Mouse (Mus musculus) embryo, embryonic 11.5 days (tissue): ENCODE measurements around the gene Tulp2.
A peak's percentile ranks its signal among the peaks of the same experiment; 100 is the strongest.
"Not testable (repeated sequence)": the region's sequence is repeated elsewhere in the genome, so short reads cannot be mapped to it uniquely, and the experiment has no call there.

Experiments used
- DNase-seq: peaks from one replicate; pipeline ENCODE4 v3.0.0-alpha.2; 2012; ENCODE audit warnings: low read depth, low spot score

Tulp2 gene

DNA sequence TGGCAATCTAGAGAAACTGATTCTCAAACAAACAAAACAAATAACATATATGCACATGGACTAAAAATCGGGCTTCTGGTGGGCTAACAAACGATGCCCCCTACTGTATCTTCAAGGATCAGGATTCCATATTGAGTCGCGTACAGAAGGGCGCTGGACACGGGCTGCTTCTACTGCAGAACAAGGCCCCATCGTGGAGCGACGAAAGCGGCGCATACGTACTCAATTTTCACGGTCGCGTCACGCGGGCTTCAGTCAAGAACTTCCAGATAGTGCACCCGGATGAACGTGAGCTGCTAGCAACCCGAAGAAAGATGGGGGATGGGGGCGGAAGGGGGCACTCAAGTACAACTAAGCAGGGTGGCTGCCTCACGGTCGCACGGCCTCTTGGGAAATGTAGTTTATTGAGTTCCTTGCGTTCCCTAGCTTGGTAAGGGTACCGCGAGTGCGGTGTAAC is 40.1 kb downstream of the Tulp2 start:
- peak; percentile 88 for DNase-seq

GRCm38 (mm10) chr7:45522194-45522752 is 40.6 kb downstream of the Tulp2 start:
- no peak for DNase-seq

- no peak for DNase-seq
These were observed 41.4 kb downstream of the Tulp2 start for GRCm38 (mm10) chr7:45522957-45523676.

DNA sequence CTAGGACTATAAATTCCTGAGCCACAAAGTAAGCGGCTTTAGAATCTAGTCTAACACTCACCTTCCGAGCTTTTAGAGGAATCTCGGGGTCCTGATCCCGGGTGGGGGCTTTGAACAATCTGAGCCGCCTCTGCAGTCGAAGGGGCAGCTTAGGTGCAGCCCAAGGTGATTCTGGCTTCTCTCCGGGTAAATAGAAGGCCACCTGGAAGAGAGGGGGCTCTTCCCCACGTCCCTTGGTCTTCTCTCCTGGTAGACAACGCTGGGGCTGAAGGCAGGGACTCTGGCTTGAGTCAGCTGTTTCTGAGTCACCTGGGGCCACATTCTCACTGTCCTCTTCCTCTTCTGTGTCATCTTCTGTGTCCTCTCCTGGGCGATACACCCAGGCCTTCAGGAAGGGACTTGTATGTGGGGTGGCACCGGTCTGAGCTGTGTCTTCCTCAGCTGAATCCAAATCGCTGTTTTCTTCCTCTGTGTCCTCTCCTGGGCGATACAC is 42.0 kb downstream of the Tulp2 start:
- no peak for DNase-seq

- DNase-seq = no peak
These were observed 43.4 kb downstream of the Tulp2 start for GRCm38 (mm10) chr7:45524841-45525621.

DNA sequence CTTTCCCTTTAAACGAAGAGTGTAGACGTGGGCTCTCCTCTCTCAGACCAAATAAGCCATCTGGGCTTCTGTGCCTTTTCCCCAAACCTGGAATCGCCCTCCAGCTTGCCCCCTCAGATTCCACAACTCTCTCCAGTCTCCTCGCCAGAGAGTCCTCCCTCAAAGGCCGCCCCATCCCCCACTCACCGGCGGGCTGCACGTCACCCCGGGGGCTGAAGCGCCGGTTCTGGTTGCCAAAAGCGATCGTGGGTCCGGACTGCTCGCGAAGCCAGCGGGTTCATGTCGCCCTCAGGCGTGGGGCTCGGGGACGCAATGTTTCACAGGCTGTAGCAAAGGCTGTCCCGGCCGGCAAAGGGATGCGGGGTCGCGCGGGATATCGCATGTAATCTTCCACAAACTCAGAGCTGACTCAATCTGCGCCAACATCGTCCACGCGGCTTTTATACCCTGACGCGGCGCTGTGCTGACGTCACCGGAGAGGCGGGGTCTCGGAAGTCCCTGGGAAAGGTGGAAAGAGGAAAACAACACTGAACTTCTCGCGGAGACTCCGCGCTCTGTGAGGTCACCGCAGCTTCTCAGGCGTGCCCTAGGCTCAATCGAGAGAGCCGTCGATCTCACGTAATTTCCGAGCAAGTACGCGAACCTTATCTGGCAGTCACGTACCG is 44.3 kb downstream of the Tulp2 start, which contains the start of the genes Ppp1r15a and Plekha4:
Gene Ppp1r15a (minus strand): TSS at position 460 of the 665 bp plus-strand sequence.
Gene Plekha4 (plus strand): TSS at position 522 of the 665 bp plus-strand sequence.
- peak; percentile 89 for DNase-seq

DNA sequence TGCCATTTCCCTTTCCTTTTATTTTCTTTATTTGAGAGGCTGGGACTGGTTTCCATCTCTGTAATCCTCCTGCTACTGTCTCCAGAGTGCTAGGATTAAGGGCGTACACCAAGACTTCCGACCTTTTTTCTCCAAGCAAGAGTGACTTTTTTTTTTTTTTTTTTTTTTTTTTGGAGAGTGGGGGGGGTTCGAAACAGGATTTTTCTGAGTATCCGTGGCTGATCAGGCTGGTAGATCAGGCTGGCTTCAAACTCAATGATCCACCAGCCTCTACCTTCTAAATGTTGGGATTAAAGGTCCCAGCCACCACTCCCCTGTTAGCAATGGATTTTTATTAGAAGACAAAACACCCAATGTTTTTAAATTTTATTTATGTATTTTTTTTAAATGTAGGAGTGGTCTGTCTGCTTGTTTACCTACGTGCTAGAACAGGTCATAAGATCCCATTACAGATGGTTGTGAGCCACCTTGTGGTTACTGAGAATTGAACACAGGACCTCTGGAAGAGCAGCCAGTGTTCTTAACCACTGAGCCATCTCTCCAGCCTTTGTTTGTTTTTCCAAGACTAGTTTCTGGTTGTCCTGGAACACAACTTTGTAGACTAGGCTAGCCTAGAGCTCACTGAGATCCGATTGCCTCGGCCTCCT is 44.9 kb downstream of the Tulp2 start:
- no peak for DNase-seq

GRCm38 (mm10) chr7:45527169-45527568 is 45.5 kb downstream of the Tulp2 start:
- not testable (repeated sequence) for DNase-seq

GRCm38 (mm10) chr7:45529461-45529860 is 47.8 kb downstream of the Tulp2 start:
- DNase-seq = no peak

DNA sequence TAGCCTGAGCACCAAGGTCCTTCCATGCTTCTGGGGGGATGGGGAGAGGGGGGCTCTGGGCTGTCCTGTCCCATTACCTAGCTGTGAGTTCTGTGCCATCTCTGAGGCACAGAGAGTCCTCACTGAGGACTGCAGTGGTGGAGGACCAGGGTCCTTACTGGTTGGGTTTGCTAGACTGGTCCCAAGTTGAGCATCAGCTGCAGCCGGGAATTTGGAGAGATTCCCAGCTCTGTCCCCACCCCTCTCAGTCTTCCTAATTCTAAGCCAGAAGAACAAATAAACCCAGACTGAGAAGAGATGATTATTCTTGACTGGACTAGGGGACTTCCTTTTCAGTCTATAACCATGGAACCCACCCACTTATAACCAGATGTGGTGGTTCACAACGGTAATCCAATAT is 49.0 kb downstream of the Tulp2 start:
- DNase-seq = no peak

DNA sequence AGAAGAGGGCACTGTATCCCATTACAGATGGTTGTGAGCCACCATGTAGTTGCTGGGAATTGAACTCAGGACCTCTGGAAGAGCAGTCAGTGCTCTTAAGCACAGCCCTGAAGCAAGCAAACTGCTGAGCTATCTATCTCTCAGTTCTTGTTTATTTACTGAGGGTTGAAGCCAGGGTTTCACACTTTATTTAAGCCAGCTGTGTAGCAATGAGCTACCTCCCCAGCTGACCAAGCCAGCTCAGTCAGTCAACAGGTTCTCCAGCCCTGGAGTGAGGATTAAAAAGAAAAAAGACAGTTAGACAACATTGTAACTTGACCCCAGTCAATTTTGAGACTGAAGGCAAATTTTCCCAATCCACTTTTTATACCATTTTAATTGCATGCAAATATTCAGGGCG is 54.0 kb downstream of the Tulp2 start:
- DNase-seq = no peak

- DNase-seq = no peak
These were observed 55.9 kb downstream of the Tulp2 start for GRCm38 (mm10) chr7:45537602-45538001.

GRCm38 (mm10) chr7:45538163-45539041 is 56.7 kb downstream of the Tulp2 start:
- DNase-seq = peak; percentile 50

DNA sequence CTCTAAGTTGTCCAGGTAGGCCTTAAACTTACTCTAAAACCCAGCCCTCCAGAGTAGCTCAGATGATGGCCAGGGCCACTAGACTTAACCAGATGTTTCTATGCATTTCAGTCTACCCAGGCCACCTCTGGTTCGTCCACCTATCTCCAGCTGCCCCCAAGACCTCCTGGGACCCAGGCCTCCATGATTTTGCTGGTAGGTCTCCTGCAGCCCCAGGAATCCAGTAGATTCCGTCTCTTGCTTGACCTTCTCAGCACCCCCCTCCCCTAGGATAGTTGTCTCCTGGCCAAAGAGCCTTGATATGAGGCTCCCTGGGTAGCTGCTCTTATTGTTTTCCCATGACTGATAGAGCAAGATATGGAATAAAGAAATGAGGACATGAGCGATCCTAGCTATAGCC is 57.4 kb downstream of the Tulp2 start:
- DNase-seq = no peak

GRCm38 (mm10) chr7:45540213-45540612 is 58.5 kb downstream of the Tulp2 start:
- no peak for DNase-seq

GRCm38 (mm10) chr7:45544525-45544924 is 62.8 kb downstream of the Tulp2 start:
- no peak for DNase-seq

GRCm38 (mm10) chr7:45549641-45550436 is 68.2 kb downstream of the Tulp2 start:
- DNase-seq = no peak

- no peak for DNase-seq
These were observed 69.3 kb downstream of the Tulp2 start for GRCm38 (mm10) chr7:45550821-45551511.

- no peak for DNase-seq
These were observed 69.8 kb downstream of the Tulp2 start for GRCm38 (mm10) chr7:45551512-45551883.
